Mouse (Mus musculus) splenic B cell, adult 2 months (primary cell): ENCODE data around the gene Kcnq5.

Source experiments
- DNase-seq: peaks from one replicate; pipeline ENCODE4 v3.0.0-alpha.2; 2011; ENCODE audit warnings: low read depth, low spot score
- H3K27me3 ChIP-seq: 2 replicates; pipeline ENCODE4 v1.6.1; 2012; ENCODE audit warnings: mild to moderate bottlenecking, low read length, moderate library complexity, mixed read lengths; ENCODE audit not compliant: control insufficient read depth, poor library complexity, insufficient read depth, severe bottlenecking
- H3K36me3 ChIP-seq: 2 replicates; pipeline ENCODE4 v1.6.1; 2012; ENCODE audit warnings: mild to moderate bottlenecking, low read length, moderate library complexity, mixed read lengths; ENCODE audit not compliant: control insufficient read depth, poor library complexity, insufficient read depth, severe bottlenecking

Kcnq5 gene

DNA sequence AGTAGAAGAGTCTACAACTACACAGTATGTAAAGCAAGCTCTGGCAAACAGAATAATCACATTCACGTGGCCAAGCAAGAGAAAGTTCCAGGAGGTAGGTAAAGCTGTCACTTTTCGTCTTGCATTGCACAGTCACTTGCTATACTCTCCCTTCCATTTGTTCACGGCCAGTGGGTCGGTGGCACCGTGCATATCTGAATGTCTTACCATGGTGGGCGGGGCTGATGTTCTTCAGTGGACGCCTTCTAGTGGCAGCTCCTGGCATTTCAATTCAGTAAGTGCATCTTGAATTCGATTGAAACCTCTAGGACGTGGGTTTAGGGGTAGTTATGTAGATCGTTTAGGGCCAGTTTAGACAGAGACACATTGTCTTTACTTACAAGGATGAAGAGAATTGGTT is 439.7 kb downstream of the Kcnq5 start:
- no peaks in the 10 kb centered on the region for H3K36me3 ChIP-seq
- H3K27me3 ChIP-seq, result no peaks in the 10 kb centered on the region
- peak; percentile 6 for DNase-seq

DNA sequence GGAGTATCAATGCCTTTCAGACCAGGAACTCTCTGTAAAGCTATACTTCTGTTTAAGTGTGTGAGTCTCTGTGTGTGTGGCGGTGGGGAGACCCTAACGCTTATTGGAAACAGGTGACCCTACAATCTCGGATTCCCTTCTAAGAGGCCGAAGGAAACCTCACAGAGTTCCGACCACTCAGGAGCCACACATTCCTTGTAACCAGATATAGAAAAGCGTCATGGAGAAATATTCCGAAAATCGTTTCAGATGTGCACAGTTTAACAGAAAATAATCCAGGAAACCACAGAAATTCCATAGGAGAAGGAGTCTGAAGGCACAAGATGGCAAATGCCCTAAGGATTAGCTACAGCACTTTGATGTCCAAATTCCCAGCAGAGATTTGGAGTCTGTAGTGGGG is 440.3 kb downstream of the Kcnq5 start:
- no peaks in the 10 kb centered on the region for H3K36me3 ChIP-seq
- no peak for DNase-seq
- H3K27me3 ChIP-seq, result no peaks in the 10 kb centered on the region

DNA sequence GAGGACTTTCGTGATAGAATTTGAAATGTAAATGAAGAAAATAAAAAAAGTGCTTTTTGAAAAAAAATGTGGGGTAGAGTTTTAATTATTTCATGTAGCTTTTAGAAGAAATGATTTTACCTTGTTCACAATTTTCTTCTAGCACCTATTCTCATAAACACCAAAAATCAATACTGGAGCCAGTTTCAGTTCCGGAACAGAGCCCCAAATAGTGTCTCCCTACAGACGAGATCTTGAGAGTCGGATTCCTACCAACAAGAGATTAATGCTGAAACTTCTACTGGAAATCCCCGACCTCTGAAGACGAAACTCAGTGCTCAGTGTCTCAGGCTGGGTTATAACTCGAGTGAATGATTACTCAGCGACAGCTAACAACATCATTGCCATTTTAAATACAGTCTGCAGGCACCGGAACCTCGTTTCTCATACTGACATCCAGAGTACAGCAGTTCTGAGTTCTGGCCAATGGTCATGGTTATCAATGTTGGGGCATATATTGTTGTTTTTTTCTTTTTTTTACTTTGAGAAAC is 441.6 kb downstream of the Kcnq5 start:
- H3K27me3 ChIP-seq, result no peaks in the 10 kb centered on the region
- no peaks in the 10 kb centered on the region for H3K36me3 ChIP-seq
- DNase-seq, result no peak

DNA sequence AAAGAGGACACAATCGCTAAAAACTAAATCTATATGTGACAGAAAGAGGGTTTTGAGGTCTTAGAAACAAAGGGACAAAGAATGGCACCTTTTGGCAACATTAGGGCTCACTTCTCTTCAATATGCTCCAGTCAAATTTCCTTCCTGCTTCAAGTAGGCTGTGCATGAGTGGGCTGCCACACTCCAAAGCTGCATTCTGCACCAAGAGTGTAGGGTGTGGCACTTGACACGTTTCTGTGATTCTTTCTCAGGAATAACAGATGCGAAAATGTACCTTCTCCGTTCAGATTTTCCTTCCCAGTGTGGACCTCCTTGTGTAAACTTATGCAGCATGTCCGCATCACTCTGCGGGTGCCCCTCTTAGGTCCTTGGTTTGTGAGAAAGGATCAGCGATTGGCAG is 455.1 kb downstream of the Kcnq5 start:
- DNase-seq, result no peak

DNA sequence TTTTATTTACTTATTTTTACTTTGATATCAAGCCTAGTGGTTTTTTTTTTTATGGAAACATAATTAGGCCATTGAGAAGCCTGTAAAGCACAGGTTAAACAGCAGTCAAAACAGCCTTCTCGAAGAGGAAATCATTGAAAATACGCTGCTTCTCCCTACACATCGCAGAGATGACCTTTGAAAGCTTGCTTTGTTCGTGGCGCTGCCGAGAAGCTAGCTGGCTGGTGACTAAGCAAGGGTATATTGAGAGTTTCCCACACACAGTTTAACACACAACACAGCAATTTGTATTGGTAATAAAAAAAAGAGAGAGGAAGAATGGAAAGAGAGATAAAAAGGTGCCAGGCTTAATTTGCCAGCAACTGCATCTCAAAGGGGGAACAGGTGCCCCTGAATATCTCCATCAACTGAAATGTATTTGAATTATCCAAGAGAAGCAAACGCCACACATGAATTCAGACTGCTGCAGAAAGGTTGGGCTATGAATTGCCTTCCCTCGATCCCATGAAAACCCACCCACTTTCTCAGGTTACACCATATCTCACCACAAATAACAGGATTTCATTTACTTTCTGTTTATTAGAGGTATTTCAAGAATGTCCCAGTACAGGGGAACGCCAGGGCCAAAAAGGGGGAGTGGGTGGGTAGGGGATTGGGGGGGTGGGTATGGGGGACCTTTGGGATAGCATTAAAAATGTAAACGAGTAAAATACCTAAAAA is 461.8 kb downstream of the Kcnq5 start:
- no peaks in the 10 kb centered on the region for H3K27me3 ChIP-seq
- DNase-seq, result no peak
- H3K36me3 ChIP-seq, result no peaks in the 10 kb centered on the region

More for the DNA sequence above, 455.1 kb downstream of the Kcnq5 start:
- Histone ChIP-seq H3K36me3 (no peaks in the 10 kb centered on the region), H3K27me3 (no peaks in the 10 kb centered on the region)

DNA sequence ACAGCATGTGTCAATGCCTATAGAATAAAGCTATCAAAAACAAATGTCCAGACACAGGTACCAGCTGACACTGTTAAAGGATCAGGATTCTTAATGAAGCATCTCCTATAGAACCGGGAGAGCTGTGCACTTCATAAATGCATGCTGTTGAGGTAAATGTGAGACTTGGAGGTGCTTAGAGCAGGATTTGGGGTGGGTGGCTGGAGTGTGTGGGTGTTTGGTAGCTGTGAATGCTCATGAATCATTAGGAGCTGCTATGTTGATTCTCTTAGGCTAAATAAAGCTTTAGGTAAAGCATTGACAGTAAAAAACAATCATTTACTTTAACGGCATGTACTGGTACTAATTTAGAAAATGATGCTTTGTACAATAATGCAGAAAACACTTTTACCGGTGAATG is 465.4 kb downstream of the Kcnq5 start:
- no peak for DNase-seq
- H3K36me3 ChIP-seq, result no peaks in the 10 kb centered on the region
- H3K27me3 ChIP-seq, result no peaks in the 10 kb centered on the region

DNA sequence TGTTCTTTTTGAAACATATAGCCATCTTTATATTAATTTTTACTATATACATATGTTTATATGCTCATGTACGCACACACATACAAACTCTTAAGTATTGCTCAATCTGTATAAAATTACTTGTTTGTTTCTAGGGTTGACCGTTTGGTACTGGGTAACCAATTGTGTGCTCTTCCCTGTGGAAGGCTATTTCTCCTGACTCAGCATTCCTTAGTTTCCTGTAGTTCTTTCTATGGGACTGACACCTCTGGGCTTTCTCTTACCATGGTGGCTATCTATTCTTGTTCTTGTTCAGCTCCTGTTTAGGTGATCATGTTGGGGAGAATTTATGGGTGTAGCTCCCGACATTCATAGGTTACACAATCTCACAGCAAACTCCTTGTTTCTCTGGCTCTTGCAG is 473.1 kb downstream of the Kcnq5 start:
- no peaks in the 10 kb centered on the region; the same call in 1 of the 2 replicates for H3K36me3 ChIP-seq
- no peak for DNase-seq

DNA sequence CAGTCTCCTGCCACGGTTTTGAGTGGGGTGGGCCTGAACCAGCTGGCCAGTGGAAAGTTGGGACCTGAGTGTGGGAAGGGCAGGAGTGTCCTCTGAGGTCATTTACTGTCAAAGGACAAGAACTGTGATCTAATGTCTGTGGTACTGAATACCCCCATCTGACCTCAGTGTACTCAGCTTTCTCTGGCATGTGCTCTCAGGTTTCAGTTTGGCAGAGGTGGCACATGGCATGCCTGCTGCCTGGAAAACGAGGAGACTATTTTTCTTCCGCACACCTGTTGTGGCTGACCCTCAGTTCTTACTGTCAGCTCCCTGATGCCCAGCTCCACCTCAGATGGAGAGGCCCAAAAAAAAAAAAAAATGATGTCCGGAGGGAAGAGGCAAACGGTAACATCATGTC is 475.5 kb downstream of the Kcnq5 start:
- Histone ChIP-seq H3K36me3 (no peaks in the 10 kb centered on the region; the same call in 1 of the 2 replicates), H3K27me3 (no peaks in the 10 kb centered on the region)
- no peak for DNase-seq

More for the DNA sequence above, 473.1 kb downstream of the Kcnq5 start:
- H3K27me3 ChIP-seq, result no peaks in the 10 kb centered on the region

DNA sequence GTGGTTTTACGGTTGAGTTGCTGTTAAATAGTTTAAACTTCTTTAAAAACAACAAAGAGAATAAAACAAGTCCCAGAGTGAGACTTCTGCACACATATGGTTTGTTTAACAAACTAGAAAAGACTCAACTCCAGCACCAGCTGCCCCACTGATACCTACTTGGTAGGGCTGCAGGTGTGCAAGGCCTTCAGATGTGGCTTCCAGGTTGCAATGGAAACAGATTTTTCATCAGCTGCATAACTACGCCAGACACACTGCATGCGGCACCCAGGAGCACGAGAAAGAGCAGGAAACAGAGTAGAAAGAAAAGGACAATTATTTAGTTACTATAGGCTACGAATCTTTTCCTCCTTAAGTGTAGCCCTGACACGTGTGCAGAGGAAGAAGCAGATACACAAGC is 492.4 kb downstream of the Kcnq5 start:
- no peaks in the 10 kb centered on the region for H3K36me3 ChIP-seq
- H3K27me3 ChIP-seq, result no peaks in the 10 kb centered on the region
- no peak for DNase-seq

DNA sequence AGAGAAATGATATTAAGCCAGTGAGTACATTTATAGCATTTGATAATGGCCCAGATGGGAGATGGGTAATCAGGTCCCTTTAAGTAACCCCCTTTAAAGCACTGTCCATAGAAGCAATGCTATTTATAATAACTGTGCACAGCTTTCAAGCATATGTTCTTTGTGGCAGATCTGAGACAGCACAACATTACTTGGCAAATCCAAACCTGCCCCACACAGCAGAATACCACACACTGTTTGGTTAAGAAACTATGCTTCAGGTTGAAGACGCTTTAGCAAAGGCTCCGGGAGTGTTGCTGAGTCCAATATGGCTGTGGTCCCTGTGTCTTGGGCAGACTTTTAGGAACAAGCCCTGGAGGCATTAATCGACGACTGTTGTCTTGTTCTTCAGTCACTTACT is 495.3 kb downstream of the Kcnq5 start:
- DNase-seq, result no peak
- Histone ChIP-seq H3K36me3 (no peaks in the 10 kb centered on the region), H3K27me3 (no peaks in the 10 kb centered on the region)

DNA sequence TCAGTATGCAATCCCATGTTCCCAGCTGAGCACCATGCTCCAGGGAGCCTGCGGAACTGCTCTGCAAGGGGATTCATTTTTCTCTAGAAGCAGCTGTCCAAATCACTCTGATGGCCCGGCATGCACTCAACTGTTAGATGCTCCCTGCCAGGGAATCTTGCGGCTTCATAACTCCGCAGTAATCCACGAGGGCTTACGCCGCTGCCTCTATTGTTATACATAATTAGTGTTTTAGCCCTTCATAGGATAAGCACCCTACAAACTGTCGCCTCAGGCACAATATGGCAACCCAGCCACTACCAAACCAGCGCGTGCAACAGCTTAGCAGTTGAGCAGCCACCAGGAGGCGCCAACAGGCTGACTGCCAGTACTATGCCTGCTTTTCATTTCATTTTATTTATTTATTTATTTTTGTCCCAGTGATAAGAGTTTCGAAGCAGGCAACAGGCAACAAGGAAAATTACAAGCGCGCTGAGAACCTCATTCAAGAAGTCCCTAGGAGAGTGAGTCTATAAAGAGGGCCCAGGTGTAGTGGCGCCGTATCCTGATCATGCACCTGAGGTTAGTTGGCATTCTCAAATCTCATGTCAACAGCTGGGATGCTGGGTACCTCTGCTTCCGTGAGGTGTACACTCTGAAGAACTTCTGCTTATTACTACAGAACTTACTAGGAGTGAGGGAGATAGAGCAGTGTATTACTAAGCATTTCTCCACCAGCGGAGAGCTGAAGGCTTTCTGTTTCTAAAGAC is 500.6 kb downstream of the Kcnq5 start:
- peak; percentile 69 for DNase-seq
- no peaks in the 10 kb centered on the region for H3K27me3 ChIP-seq
- H3K36me3 ChIP-seq, result no peaks in the 10 kb centered on the region

DNA sequence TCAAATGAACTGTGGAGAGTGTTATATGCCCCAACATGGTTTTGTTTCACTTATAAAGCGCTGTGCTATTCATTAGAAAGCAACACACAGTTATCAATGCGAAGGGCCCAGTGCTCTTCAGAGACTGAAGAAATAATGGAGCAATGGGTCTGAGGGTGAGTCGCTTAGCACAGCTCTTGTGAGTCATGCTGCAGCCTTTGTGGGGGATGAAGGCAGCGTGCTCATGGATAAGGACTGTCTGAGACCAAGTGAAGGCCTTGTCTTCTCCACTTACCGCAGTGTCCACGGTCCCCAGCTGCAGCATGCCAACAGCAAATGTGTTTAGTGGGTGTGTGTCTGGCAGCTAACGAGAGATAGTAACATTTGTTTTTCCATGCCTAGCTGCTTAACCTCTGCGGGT is 503.2 kb downstream of the Kcnq5 start:
- H3K36me3 ChIP-seq, result no peaks in the 10 kb centered on the region
- H3K27me3 ChIP-seq, result no peaks in the 10 kb centered on the region
- no peak for DNase-seq

DNA sequence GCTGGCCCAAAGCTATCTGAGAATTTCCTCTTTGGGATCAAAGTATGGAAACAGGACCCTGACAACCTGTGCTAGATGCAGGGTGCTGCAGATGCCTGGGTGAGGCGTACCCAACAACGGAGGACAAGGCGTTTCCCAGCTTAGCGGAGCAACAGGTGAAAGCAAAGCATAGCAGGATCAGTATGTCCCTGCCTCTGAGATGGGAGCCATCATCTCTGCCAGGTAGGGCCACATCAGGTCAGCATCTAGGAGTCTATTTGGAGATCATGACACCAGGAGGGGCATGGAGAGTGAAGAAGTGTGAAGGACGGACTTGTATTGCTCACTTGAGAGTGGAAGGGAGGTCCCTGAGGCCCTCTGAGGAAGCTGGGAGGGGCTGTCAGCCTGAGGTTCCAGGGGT is 505.8 kb downstream of the Kcnq5 start:
- H3K36me3 ChIP-seq, result no peaks in the 10 kb centered on the region
- H3K27me3 ChIP-seq, result no peaks in the 10 kb centered on the region
- no peak for DNase-seq

DNA sequence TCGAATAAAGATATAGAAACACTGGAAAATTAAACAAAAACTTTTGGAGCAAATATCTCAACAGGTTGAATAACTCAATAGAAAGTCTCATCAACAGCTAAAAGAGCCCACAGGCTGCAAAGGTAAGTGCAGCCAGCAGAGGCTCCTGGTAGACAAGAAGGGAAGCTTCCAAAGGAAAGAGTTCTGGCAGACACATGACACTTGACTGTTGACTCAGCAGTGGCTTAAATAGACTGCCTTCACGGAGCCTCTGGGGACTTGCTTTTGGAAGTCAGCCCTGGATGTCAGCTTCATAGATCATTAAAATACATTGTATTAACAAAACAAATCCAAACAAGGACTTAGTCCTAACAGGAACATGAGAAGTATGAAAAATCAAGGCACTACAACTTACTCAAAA is 513.5 kb downstream of the Kcnq5 start:
- peaks cover 2% of the 10 kb centered on the region; the same call in 1 of the 2 replicates for H3K36me3 ChIP-seq
- no peaks in the 10 kb centered on the region for H3K27me3 ChIP-seq
- no peak for DNase-seq

DNA sequence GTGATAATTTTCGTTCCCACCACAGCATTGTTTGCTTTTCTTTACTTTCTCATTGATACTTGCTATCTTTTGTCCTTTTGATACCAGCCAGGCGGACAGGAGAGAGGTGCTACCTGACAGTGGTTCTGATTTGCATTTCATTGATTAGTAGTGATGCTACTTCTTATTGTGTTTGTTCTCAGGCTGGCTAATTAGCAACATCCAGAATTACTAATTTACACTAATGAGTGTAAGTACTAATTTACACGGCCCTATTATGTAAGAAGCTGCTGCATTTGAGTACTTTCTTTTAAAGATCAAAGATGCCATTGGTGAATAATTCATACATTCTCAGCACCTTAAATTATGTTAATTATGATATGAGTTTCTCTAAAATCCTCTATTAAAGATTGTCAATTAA is 525.0 kb downstream of the Kcnq5 start:
- DNase-seq, result no peak
- H3K27me3 ChIP-seq, result no peaks in the 10 kb centered on the region

More for the DNA sequence above, 525.0 kb downstream of the Kcnq5 start:
- no peaks in the 10 kb centered on the region for H3K36me3 ChIP-seq
